Mouse (Mus musculus): ENCODE data around the gene Pacs2. TPM values are rescaled to one million over a fixed set of nuclear protein-coding genes. Genes with fewer than 3 reads are reported as not detected.

The Pacs2 gene
- polyA plus RNA-seq, 1 experiment from 2014 or later, result 13.3 TPM

- no peak overlapping the region for H3K27ac ChIP-seq
- H3K27me3 ChIP-seq, result no peaks in the 10 kb centered on the region
- H3K4me2 ChIP-seq, result no peak overlapping the region
- no peak overlapping the region for H3K4me3 ChIP-seq
- peaks cover 23% of the 10 kb centered on the region for H3K4me1 ChIP-seq
- no peak for ATAC-seq (ENCODE audit: insufficient number of reproducible peaks, insufficient read depth, low FRiP score, low TSS enrichment, low read depth)
- H3K9ac ChIP-seq, result 0 out of 2 replicates have a peak overlapping the region, but pooled peaks have one; percentile 8
- peaks cover 68% of the 10 kb centered on the region for H3K36me3 ChIP-seq
- WGBS, result 90% methylated on average over 5 of the region's 5 CpGs
- no peaks in the 10 kb centered on the region for H3K9me3 ChIP-seq
These were observed 33.8 kb downstream of the Pacs2 start for GRCm38 (mm10) chr12:113048103-113048502.

- H3K27ac ChIP-seq, result no peak overlapping the region
- peaks cover 18% of the 10 kb centered on the region for H3K4me1 ChIP-seq
- no peak overlapping the region for H3K9ac ChIP-seq
- 90% methylated on average over 9 of the region's 9 CpGs for WGBS
- no peaks in the 10 kb centered on the region for H3K9me3 ChIP-seq
- no peak for ATAC-seq (ENCODE audit: insufficient number of reproducible peaks, insufficient read depth, low FRiP score, low TSS enrichment, low read depth)
- H3K4me2 ChIP-seq, result no peak overlapping the region
- no peak overlapping the region for H3K4me3 ChIP-seq
- H3K36me3 ChIP-seq, result peaks cover 79% of the 10 kb centered on the region
- H3K27me3 ChIP-seq, result no peaks in the 10 kb centered on the region
These were observed 35.5 kb downstream of the Pacs2 start for GRCm38 (mm10) chr12:113049836-113050235.

- no peak overlapping the region for H3K4me3 ChIP-seq
- no peak overlapping the region for H3K4me2 ChIP-seq
- no peaks in the 10 kb centered on the region for H3K27me3 ChIP-seq
- H3K4me1 ChIP-seq, result peaks cover 18% of the 10 kb centered on the region
- peaks cover 81% of the 10 kb centered on the region for H3K36me3 ChIP-seq
- ATAC-seq (ENCODE audit: insufficient number of reproducible peaks, insufficient read depth, low FRiP score, low TSS enrichment, low read depth), result no peak
- WGBS, result 57% methylated on average over 12 of the region's 12 CpGs
- H3K27ac ChIP-seq, result no peak overlapping the region; the same call in 1 of the 2 replicates
- H3K9me3 ChIP-seq, result no peaks in the 10 kb centered on the region
- no peak overlapping the region for H3K9ac ChIP-seq
These were observed 36.4 kb downstream of the Pacs2 start for GRCm38 (mm10) chr12:113050671-113051070.

GRCm38 (mm10) chr12:113051628-113052403 lies 37.5 kb downstream of the Pacs2 start:
- H3K36me3 ChIP-seq, result peaks cover 77% of the 10 kb centered on the region
- 0 out of 2 replicates have a peak overlapping the region, but pooled peaks have one; percentile 5 for H3K4me2 ChIP-seq
- peak overlapping the region; percentile 61 for H3K9ac ChIP-seq
- peaks cover 18% of the 10 kb centered on the region for H3K4me1 ChIP-seq
- H3K27ac ChIP-seq, result peak overlapping the region; percentile 79
- no peaks in the 10 kb centered on the region for H3K27me3 ChIP-seq
- H3K4me3 ChIP-seq, result no peak overlapping the region
- ATAC-seq (ENCODE audit: insufficient number of reproducible peaks, insufficient read depth, low FRiP score, low TSS enrichment, low read depth), result no peak
- no peaks in the 10 kb centered on the region for H3K9me3 ChIP-seq
- WGBS, result 27% methylated on average over 9 of the region's 9 CpGs

- H3K4me1 ChIP-seq, result peaks cover 12% of the 10 kb centered on the region
- H3K36me3 ChIP-seq, result peaks cover 84% of the 10 kb centered on the region
- H3K9me3 ChIP-seq, result no peaks in the 10 kb centered on the region
- no peak overlapping the region for H3K4me3 ChIP-seq
- H3K4me2 ChIP-seq, result no peak overlapping the region
- WGBS, result 87% methylated on average over 8 of the region's 8 CpGs
- H3K27me3 ChIP-seq, result no peaks in the 10 kb centered on the region
- H3K27ac ChIP-seq, result no peak overlapping the region
- H3K9ac ChIP-seq, result no peak overlapping the region
- ATAC-seq (ENCODE audit: insufficient number of reproducible peaks, insufficient read depth, low FRiP score, low TSS enrichment, low read depth), result no peak
These were observed 41.8 kb downstream of the Pacs2 start for GRCm38 (mm10) chr12:113056089-113056488.

- Histone ChIP-seq H3K9me3 (no peaks in the 10 kb centered on the region), H3K27ac (no peak overlapping the region), H3K27me3 (no peaks in the 10 kb centered on the region), H3K4me2 (no peak overlapping the region), H3K4me1 (no peaks in the 10 kb centered on the region), H3K4me3 (no peak overlapping the region), H3K9ac (no peak overlapping the region), H3K36me3 (peaks cover 89% of the 10 kb centered on the region)
- 85% methylated on average over 5 of the region's 5 CpGs for WGBS
- no peak for ATAC-seq (ENCODE audit: insufficient number of reproducible peaks, insufficient read depth, low FRiP score, low TSS enrichment, low read depth)
These were observed 45.9 kb downstream of the Pacs2 start for GRCm38 (mm10) chr12:113060178-113060577.

- Histone ChIP-seq H3K36me3 (peaks cover 97% of the 10 kb centered on the region), H3K27ac (no peak overlapping the region), H3K9ac (no peak overlapping the region), H3K4me2 (no peak overlapping the region), H3K4me3 (no peak overlapping the region), H3K27me3 (no peaks in the 10 kb centered on the region), H3K9me3 (no peaks in the 10 kb centered on the region), H3K4me1 (no peaks in the 10 kb centered on the region)
- 87% methylated on average over 9 of the region's 9 CpGs for WGBS
- no peak for ATAC-seq (ENCODE audit: insufficient number of reproducible peaks, insufficient read depth, low FRiP score, low TSS enrichment, low read depth)
These were observed 47.3 kb downstream of the Pacs2 start for GRCm38 (mm10) chr12:113061606-113062005.

- Histone ChIP-seq H3K36me3 (peaks cover 97% of the 10 kb centered on the region), H3K9ac (no peak overlapping the region), H3K4me1 (no peaks in the 10 kb centered on the region), H3K27me3 (no peaks in the 10 kb centered on the region), H3K9me3 (no peaks in the 10 kb centered on the region), H3K4me3 (no peak overlapping the region), H3K27ac (no peak overlapping the region), H3K4me2 (no peak overlapping the region)
- WGBS, result 78% methylated on average over 10 of the region's 10 CpGs
- ATAC-seq (ENCODE audit: insufficient number of reproducible peaks, insufficient read depth, low FRiP score, low TSS enrichment, low read depth), result no peak
These were observed 47.9 kb downstream of the Pacs2 start for GRCm38 (mm10) chr12:113062201-113062600.

- Histone ChIP-seq H3K4me2 (no peak overlapping the region), H3K4me3 (no peak overlapping the region), H3K4me1 (no peaks in the 10 kb centered on the region), H3K9me3 (no peaks in the 10 kb centered on the region), H3K36me3 (peaks cover 98% of the 10 kb centered on the region), H3K27ac (no peak overlapping the region), H3K9ac (no peak overlapping the region), H3K27me3 (no peaks in the 10 kb centered on the region)
- WGBS, result 89% methylated on average over 7 of the region's 7 CpGs
- no peak for ATAC-seq (ENCODE audit: insufficient number of reproducible peaks, insufficient read depth, low FRiP score, low TSS enrichment, low read depth)
These were observed 49.4 kb downstream of the Pacs2 start for GRCm38 (mm10) chr12:113063700-113064099.

GRCm38 (mm10) chr12:113068002-113068401 lies 53.7 kb downstream of the Pacs2 start:
- Histone ChIP-seq H3K36me3 (peaks cover 89% of the 10 kb centered on the region), H3K9ac (no peak overlapping the region), H3K27me3 (no peaks in the 10 kb centered on the region), H3K4me2 (no peak overlapping the region), H3K4me3 (no peak overlapping the region), H3K27ac (no peak overlapping the region), H3K9me3 (no peaks in the 10 kb centered on the region), H3K4me1 (no peaks in the 10 kb centered on the region)
- WGBS, result 83% methylated on average over 7 of the region's 7 CpGs
- ATAC-seq (ENCODE audit: insufficient number of reproducible peaks, insufficient read depth, low FRiP score, low TSS enrichment, low read depth), result no peak

- Histone ChIP-seq H3K36me3 (peaks cover 75% of the 10 kb centered on the region), H3K4me1 (peaks cover 8% of the 10 kb centered on the region), H3K9ac (no peak overlapping the region), H3K27me3 (no peaks in the 10 kb centered on the region), H3K4me2 (no peak overlapping the region), H3K4me3 (no peak overlapping the region), H3K27ac (no peak overlapping the region), H3K9me3 (no peaks in the 10 kb centered on the region)
- no peak for ATAC-seq (ENCODE audit: insufficient number of reproducible peaks, insufficient read depth, low FRiP score, low TSS enrichment, low read depth)
- 95% methylated on average over 6 of the region's 6 CpGs for WGBS
These were observed 55.1 kb downstream of the Pacs2 start for GRCm38 (mm10) chr12:113069389-113069788.

GRCm38 (mm10) chr12:113071321-113071720 lies 57.0 kb downstream of the Pacs2 start:
- peaks cover 19% of the 10 kb centered on the region for H3K4me1 ChIP-seq
- H3K27ac ChIP-seq, result no peak overlapping the region
- no peak overlapping the region for H3K4me3 ChIP-seq
- no peak overlapping the region for H3K9ac ChIP-seq
- no peak overlapping the region for H3K4me2 ChIP-seq
- H3K9me3 ChIP-seq, result no peaks in the 10 kb centered on the region
- no peak for ATAC-seq (ENCODE audit: insufficient number of reproducible peaks, insufficient read depth, low FRiP score, low TSS enrichment, low read depth)
- 90% methylated on average over 6 of the region's 6 CpGs for WGBS
- peaks cover 57% of the 10 kb centered on the region for H3K36me3 ChIP-seq
- no peaks in the 10 kb centered on the region for H3K27me3 ChIP-seq

Data from embryonic facial prominence, embryonic 13.5 days (tissue).